Mouse (Mus musculus) lung, embryonic 15.5 days (tissue): Measurements from ENCODE around the gene Sstr4. TPM values are rescaled to one million over a fixed set of nuclear protein-coding genes. Genes with fewer than 3 reads are reported as not detected.

Source experiments
- ATAC-seq: fragments of 200-750 bp; cut with Nextera tagmentation; 2 replicates; pipeline ENCODE4 v1.8.0; 2017; ENCODE audit warnings: moderate number of reproducible peaks, borderline replicate concordance; ENCODE audit not compliant: low FRiP score, low TSS enrichment; ENCODE audit errors: extremely low read depth
- H3K27ac ChIP-seq: fragments of 300-500 bp; sonication (generic); 2 replicates; pipeline ENCODE4 v1.5.1; 2015; ENCODE audit warnings: moderate library complexity, mild to moderate bottlenecking, inconsistent platforms
- H3K27me3 ChIP-seq: fragments of 300-500 bp; sonication (generic); 2 replicates; pipeline ENCODE4 v1.6.1; 2015; ENCODE audit warnings: inconsistent platforms
- H3K36me3 ChIP-seq: fragments of 300-500 bp; sonication (generic); 2 replicates; pipeline ENCODE4 v1.6.1; 2015; ENCODE audit warnings: inconsistent platforms
- H3K4me1 ChIP-seq: fragments of 300-500 bp; sonication (generic); 2 replicates; pipeline ENCODE4 v1.6.1; 2015; ENCODE audit warnings: inconsistent platforms
- H3K4me2 ChIP-seq: fragments of 300-500 bp; sonication (generic); 2 replicates; pipeline ENCODE4 v1.6.1; 2015; ENCODE audit warnings: inconsistent platforms, mild to moderate bottlenecking, moderate library complexity
- H3K4me3 ChIP-seq: fragments of 300-500 bp; sonication (generic); 2 replicates; pipeline ENCODE4 v1.5.1; 2015; ENCODE audit warnings: mild to moderate bottlenecking, inconsistent platforms
- H3K9ac ChIP-seq: fragments of 300-500 bp; sonication (generic); 2 replicates; pipeline ENCODE4 v1.6.1; 2015; ENCODE audit warnings: inconsistent platforms
- H3K9me3 ChIP-seq: fragments of 300-500 bp; sonication (generic); 2 replicates; pipeline ENCODE4 v1.6.1; 2016; ENCODE audit warnings: inconsistent platforms
- WGBS: fragments of 180-500 bp; shearing (Covaris S2); methylation state at CpG from one replicate; pipeline ENCODE4 v1.1.7; 2015; 5-methylcytosine and 5-hydroxymethylcytosine counted together
- polyA plus RNA-seq: library from polyadenylated mRNA; unstranded; fragments of >200 nt; fragmentation: Nextera tagmentation; extraction: Ambion mirVana; gene quantifications from 2 replicates; pipeline ENCODE4 v1.2.1, GENCODE M21; 2015

The Sstr4 gene
- polyA plus RNA-seq, 1 experiment from 2014 or later, result 3.0 TPM

GRCm38 (mm10) chr2:148419151-148419550 is 24.0 kb downstream of the Sstr4 start:
- no peak overlapping the region for H3K9ac ChIP-seq
- H3K27ac ChIP-seq, result peak overlapping the region; percentile 73
- H3K4me1 ChIP-seq, result peaks cover 39% of the 10 kb centered on the region
- H3K4me2 ChIP-seq, result peak overlapping the region; percentile 9; the same call in 1 of the 2 replicates
- H3K4me3 ChIP-seq, result no peak overlapping the region
- no peaks in the 10 kb centered on the region for H3K9me3 ChIP-seq
- peak; percentile 76; the same call in 1 of the 2 replicates for ATAC-seq
- WGBS, result 27% methylated on average over 3 of the region's 3 CpGs
- no peaks in the 10 kb centered on the region for H3K36me3 ChIP-seq
- H3K27me3 ChIP-seq, result no peaks in the 10 kb centered on the region

GRCm38 (mm10) chr2:148419776-148420175 is 24.6 kb downstream of the Sstr4 start:
- H3K9ac ChIP-seq, result no peak overlapping the region
- peak overlapping the region; percentile 73 for H3K27ac ChIP-seq
- H3K4me2 ChIP-seq, result 0 out of 2 replicates have a peak overlapping the region, but pooled peaks have one; percentile 9
- H3K4me1 ChIP-seq, result peaks cover 39% of the 10 kb centered on the region
- H3K27me3 ChIP-seq, result no peaks in the 10 kb centered on the region
- no peaks in the 10 kb centered on the region for H3K9me3 ChIP-seq
- WGBS, result 41% methylated on average over 2 of the region's 2 CpGs
- no peak overlapping the region for H3K4me3 ChIP-seq
- H3K36me3 ChIP-seq, result no peaks in the 10 kb centered on the region
- peak; percentile 66; the same call in 1 of the 2 replicates for ATAC-seq

- Histone ChIP-seq H3K9ac (no peak overlapping the region), H3K4me3 (no peak overlapping the region), H3K4me2 (no peak overlapping the region), H3K27ac (peak overlapping the region; percentile 27; the same call in 1 of the 2 replicates), H3K36me3 (no peaks in the 10 kb centered on the region), H3K27me3 (no peaks in the 10 kb centered on the region), H3K9me3 (no peaks in the 10 kb centered on the region), H3K4me1 (peaks cover 39% of the 10 kb centered on the region)
- 26% methylated on average over 1 of the region's 1 CpGs for WGBS
- no peak for ATAC-seq
Observed at GRCm38 (mm10) chr2:148421112-148421511, 26.0 kb downstream of the Sstr4 start.

DNA sequence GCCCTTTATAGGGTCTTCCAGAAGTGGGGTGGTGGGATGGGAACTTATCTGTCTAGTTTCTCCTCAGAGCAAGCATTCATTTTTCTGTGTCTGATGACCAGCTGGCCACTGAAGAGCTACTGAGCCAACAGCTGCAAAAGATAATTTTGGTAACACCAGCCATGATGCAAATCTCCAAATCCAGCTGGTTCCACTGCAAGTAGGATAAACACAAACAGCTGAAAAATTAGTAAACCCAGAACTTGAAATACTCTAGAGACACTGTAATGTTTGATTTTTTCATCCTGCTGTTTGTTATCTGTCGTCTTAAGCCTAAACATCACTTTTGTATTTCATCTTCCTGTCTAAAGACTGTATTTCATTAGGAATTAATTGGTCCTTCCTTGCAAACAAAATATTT is 26.6 kb downstream of the Sstr4 start:
- H3K27ac ChIP-seq, result peak overlapping the region; percentile 27
- H3K9ac ChIP-seq, result no peak overlapping the region
- no peaks in the 10 kb centered on the region for H3K27me3 ChIP-seq
- WGBS, result 26% methylated on average over 1 of the region's 1 CpGs
- H3K4me3 ChIP-seq, result no peak overlapping the region
- no peaks in the 10 kb centered on the region for H3K36me3 ChIP-seq
- H3K9me3 ChIP-seq, result no peaks in the 10 kb centered on the region
- peak; percentile 56; the same call in 1 of the 2 replicates for ATAC-seq
- peaks cover 39% of the 10 kb centered on the region for H3K4me1 ChIP-seq
- H3K4me2 ChIP-seq, result no peak overlapping the region

DNA sequence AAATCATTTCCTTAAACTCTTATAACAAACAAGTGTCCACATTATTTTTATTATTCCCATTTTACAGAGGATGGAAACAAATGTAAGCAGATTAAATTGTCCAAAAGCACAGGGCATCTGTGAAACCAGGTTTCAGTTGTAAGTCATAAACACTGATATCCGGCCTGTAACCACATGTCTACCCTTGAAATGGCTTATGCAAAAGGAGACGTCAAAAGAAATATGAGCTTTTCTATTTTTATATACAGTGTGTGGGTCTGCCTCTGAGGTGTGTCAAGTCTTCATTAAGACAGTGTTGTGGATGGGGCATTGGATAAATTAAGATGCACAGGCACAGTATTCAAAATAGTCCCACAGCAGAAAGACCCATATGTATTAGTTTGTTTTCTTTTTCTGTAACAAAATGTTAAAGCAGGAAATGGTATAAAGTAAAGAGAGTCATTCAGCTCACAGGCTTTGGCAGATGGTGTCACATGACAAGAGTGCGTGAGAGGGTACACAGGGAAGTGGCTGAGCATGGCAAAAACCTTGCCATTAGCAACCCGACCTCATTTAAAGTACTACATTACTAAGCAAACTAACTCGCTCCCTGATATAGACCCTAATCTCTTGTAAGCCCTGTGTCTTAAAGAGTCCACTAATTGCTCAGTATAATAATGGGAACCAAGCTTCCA is 30.7 kb downstream of the Sstr4 start:
- H3K4me2 ChIP-seq, result no peak overlapping the region
- no peaks in the 10 kb centered on the region for H3K9me3 ChIP-seq
- WGBS, result 65% methylated on average over 5 of the region's 5 CpGs
- H3K9ac ChIP-seq, result no peak overlapping the region
- no peak overlapping the region for H3K27ac ChIP-seq
- peaks cover 34% of the 10 kb centered on the region for H3K4me1 ChIP-seq
- H3K27me3 ChIP-seq, result no peaks in the 10 kb centered on the region
- no peak overlapping the region for H3K4me3 ChIP-seq
- H3K36me3 ChIP-seq, result no peaks in the 10 kb centered on the region
- no peak for ATAC-seq

GRCm38 (mm10) chr2:148427553-148427952 is 32.4 kb downstream of the Sstr4 start:
- 66% methylated on average over 3 of the region's 3 CpGs for WGBS
- H3K9me3 ChIP-seq, result no peaks in the 10 kb centered on the region
- peaks cover 26% of the 10 kb centered on the region for H3K4me1 ChIP-seq
- H3K4me3 ChIP-seq, result no peak overlapping the region
- H3K27ac ChIP-seq, result peak overlapping the region; percentile 33; the same call in 1 of the 2 replicates
- no peaks in the 10 kb centered on the region for H3K36me3 ChIP-seq
- H3K27me3 ChIP-seq, result no peaks in the 10 kb centered on the region
- ATAC-seq, result no peak
- no peak overlapping the region for H3K4me2 ChIP-seq
- H3K9ac ChIP-seq, result no peak overlapping the region

GRCm38 (mm10) chr2:148428523-148428922 is 33.4 kb downstream of the Sstr4 start:
- 65% methylated on average over 3 of the region's 3 CpGs for WGBS
- no peak for ATAC-seq
- H3K4me3 ChIP-seq, result no peak overlapping the region

GRCm38 (mm10) chr2:148429001-148429505 is 33.9 kb downstream of the Sstr4 start:
- no peak for ATAC-seq
- Histone ChIP-seq H3K9me3 (no peaks in the 10 kb centered on the region), H3K4me2 (no peak overlapping the region), H3K4me1 (peaks cover 14% of the 10 kb centered on the region), H3K27me3 (no peaks in the 10 kb centered on the region), H3K4me3 (no peak overlapping the region), H3K36me3 (no peaks in the 10 kb centered on the region), H3K9ac (no peak overlapping the region), H3K27ac (no peak overlapping the region)

More at GRCm38 (mm10) chr2:148428523-148428922, 33.4 kb downstream of the Sstr4 start:
- Histone ChIP-seq H3K36me3 (no peaks in the 10 kb centered on the region), H3K9ac (no peak overlapping the region), H3K4me2 (no peak overlapping the region), H3K4me1 (peaks cover 17% of the 10 kb centered on the region), H3K27ac (no peak overlapping the region), H3K9me3 (no peaks in the 10 kb centered on the region), H3K27me3 (no peaks in the 10 kb centered on the region)

DNA sequence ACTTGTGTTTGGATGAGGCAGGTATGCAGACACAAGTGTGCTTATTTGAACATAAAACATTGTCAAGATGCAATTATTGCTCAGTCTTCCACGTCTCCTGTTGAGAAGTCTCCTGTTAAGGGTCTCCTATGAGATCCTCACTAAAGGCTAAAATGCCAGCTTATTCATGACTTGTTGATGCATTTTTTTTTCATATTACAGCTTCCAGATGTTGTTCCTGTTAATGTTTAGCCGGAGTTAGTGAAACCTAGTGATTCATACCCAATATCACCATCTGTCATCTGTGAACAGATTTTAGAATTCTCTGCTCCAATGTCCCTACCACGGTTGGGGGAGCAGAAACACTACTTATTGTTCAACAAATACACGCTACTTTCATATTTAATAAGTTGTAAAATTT is 35.8 kb downstream of the Sstr4 start:
- Histone ChIP-seq H3K9me3 (no peaks in the 10 kb centered on the region), H3K36me3 (no peaks in the 10 kb centered on the region), H3K4me3 (no peak overlapping the region), H3K4me1 (peaks cover 13% of the 10 kb centered on the region), H3K4me2 (no peak overlapping the region), H3K27me3 (no peaks in the 10 kb centered on the region), H3K9ac (no peak overlapping the region), H3K27ac (no peak overlapping the region)
- 79% methylated on average over 4 of the region's 4 CpGs for WGBS
- no peak for ATAC-seq

GRCm38 (mm10) chr2:148432346-148432745 is 37.2 kb downstream of the Sstr4 start:
- no peaks in the 10 kb centered on the region for H3K9me3 ChIP-seq
- no peak overlapping the region for H3K27ac ChIP-seq
- no peak overlapping the region for H3K4me2 ChIP-seq
- peaks cover 18% of the 10 kb centered on the region for H3K4me1 ChIP-seq
- H3K36me3 ChIP-seq, result no peaks in the 10 kb centered on the region
- no peak overlapping the region for H3K4me3 ChIP-seq
- H3K27me3 ChIP-seq, result no peaks in the 10 kb centered on the region
- ATAC-seq, result peak; percentile 82; the same call in 1 of the 2 replicates
- 21% methylated on average over 2 of the region's 2 CpGs for WGBS
- no peak overlapping the region for H3K9ac ChIP-seq

DNA sequence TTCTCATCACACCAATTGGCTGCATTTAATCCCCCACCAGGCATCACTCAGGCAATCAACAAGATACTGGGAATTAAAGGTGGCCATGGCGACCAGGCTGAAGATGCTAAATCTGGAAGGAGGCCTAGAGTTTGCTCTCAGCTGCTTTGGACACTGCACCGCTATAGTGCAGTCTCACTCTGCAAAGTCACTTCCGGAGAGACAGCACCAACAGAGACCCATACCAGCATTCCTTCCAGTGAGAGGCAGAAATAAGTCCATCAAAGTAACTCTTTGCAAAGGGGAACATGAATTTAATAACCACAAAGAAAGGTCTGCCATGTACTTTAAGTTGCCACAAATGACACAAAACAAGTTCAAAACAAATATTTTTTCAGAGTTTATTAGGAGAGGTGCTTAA is 41.1 kb downstream of the Sstr4 start:
- WGBS, result 45% methylated on average over 3 of the region's 3 CpGs
- peaks cover 13% of the 10 kb centered on the region; the same call in 1 of the 2 replicates for H3K4me1 ChIP-seq
- no peaks in the 10 kb centered on the region for H3K36me3 ChIP-seq
- no peaks in the 10 kb centered on the region for H3K27me3 ChIP-seq
- H3K4me2 ChIP-seq, result no peak overlapping the region
- no peaks in the 10 kb centered on the region for H3K9me3 ChIP-seq
- no peak for ATAC-seq
- no peak overlapping the region for H3K27ac ChIP-seq
- no peak overlapping the region for H3K9ac ChIP-seq
- no peak overlapping the region for H3K4me3 ChIP-seq

DNA sequence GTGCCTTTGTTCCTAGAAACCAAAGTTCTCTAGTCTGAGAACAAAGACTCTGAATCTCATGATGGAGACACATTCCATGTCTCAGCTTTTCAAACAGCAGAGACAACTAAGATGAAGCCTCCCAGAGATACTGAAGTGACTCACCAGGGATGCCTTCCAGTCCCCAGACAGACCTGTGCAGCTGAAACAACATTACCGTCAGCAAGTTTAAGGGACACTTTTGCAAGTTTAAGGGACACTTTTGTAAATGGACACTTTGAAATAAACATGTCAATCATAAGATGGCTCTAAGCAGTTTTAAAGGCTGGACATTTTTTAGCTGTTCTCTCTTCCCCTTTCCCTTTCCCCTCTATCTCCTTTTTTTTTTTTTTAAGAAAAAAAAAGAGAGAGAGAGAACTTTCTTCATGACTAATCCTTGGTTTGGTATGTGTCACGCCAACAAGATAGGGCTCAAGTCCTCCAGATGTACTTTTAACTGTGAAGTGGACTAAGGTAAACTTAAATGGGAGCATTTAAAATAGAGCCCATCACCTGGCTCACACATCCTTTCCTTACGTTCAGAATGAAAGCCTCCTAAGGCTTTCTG is 44.6 kb downstream of the Sstr4 start:
- 32% methylated on average over 3 of the region's 3 CpGs for WGBS
- ATAC-seq, result no peak
- Histone ChIP-seq H3K9me3 (no peaks in the 10 kb centered on the region), H3K4me3 (peak overlapping the region; percentile 34), H3K4me2 (peak overlapping the region; percentile 44), H3K9ac (no peak overlapping the region), H3K4me1 (peaks cover 14% of the 10 kb centered on the region; the same call in 1 of the 2 replicates), H3K27ac (peak overlapping the region; percentile 16; the same call in 1 of the 2 replicates), H3K27me3 (no peaks in the 10 kb centered on the region), H3K36me3 (no peaks in the 10 kb centered on the region)
